Mouse (Mus musculus) bone marrow macrophage, adult 2 months (primary cell): ENCODE measurements around the gene Gm11639.

Experiments used
- CTCF ChIP-seq: IDR thresholded peaks from 2 replicates; pipeline ENCODE4 v1.5.1; 2012; ENCODE audit warnings: low read depth, mild to moderate bottlenecking, low read length, moderate library complexity
- POLR2A ChIP-seq: IDR thresholded peaks from 2 replicates; pipeline ENCODE4 v1.6.1; 2012; ENCODE audit warnings: mild to moderate bottlenecking, low read depth, low read length, borderline replicate concordance

DNA sequence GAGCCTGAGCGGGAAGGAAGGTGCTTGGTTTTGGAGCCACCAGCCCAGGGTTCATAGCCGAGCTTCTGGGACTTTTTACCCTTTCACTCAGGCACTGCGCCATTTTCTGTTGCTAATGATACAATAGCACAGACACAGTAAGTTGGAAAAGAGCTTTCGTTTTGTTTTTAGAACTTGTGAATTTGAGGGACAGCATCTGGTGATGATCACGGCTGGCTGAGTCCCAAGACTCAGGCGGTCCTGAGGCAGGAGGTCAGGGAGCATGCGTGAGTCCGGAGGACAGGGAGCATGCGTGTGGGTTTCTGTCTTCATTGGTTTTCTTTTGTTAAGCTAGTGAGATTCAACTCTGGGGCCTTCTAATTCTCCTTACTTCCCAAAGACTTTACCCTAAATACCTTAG lies 45.9 kb upstream of the Gm11639 start:
- no peak for TF ChIP-seq CTCF
- no peak for TF ChIP-seq POLR2A
